In the genomic region with DNA sequence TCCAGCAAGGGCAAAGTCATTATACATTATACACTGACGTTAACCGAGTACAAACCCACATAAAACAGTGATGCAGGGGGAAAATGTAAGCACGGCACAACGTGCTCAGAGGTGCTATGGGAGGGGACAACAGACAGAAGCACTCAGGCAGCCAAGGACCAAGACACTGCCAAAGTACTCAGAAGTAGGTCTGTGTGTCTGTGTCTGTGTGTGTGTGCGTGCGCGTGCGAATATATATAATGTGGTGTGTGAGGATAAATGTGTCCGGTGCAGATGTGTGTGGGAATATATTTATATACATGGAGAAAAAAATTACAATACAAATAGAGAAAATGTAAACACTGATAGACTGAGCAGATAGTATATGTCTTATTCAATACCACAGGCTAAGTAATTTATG, we compare ENCODE assay signal across 29 mouse cellular contexts.
"Had no signal": no experiment of that assay in that cellular context is flagged by ENCODE, and none has a peak within 500 bp of the region (broad histone marks: within the 10 kb centered on the region; RNA-seq: fewer than 3 reads in every experiment).

No protein-coding gene starts in this region.

- DNase-seq: left cerebral cortex, postnatal 4 days; liver; liver, embryonic 13.5 days; liver, postnatal 0 days; lung, adult 18-20 months; lung, adult 2 months; lung, postnatal 4 days; midbrain, embryonic 14.5 days had no signal

- ATAC-seq: liver, embryonic 12.5 days; liver, postnatal 0 days; lung, postnatal 0 days; midbrain, embryonic 13.5 days; midbrain, embryonic 15.5 days; midbrain, embryonic 16.5 days had no signal

- H3K9ac ChIP-seq: limb, embryonic 12.5 days; limb, embryonic 13.5 days; limb, embryonic 15.5 days; liver, embryonic 12.5 days; liver, embryonic 13.5 days; liver, embryonic 14.5 days; liver, embryonic 15.5 days; liver, postnatal 0 days; midbrain, embryonic 12.5 days; midbrain, embryonic 13.5 days; midbrain, embryonic 15.5 days; neural tube, embryonic 12.5 days; neural tube, embryonic 13.5 days had no signal

- H3K9me3 ChIP-seq: limb, embryonic 10.5 days; limb, embryonic 12.5 days; limb, embryonic 13.5 days; limb, embryonic 15.5 days; liver, embryonic 12.5 days; liver, embryonic 13.5 days; liver, embryonic 15.5 days; megakaryocyte, embryonic 14.5 days; midbrain, embryonic 10.5 days; midbrain, embryonic 12.5 days; midbrain, embryonic 13.5 days; midbrain, embryonic 15.5 days; neural tube, embryonic 12.5 days; neural tube, embryonic 13.5 days had no signal

- H3K36me3 ChIP-seq: limb, embryonic 15.5 days; liver, embryonic 12.5 days; liver, embryonic 13.5 days; liver, embryonic 15.5 days; midbrain, embryonic 12.5 days; midbrain, embryonic 15.5 days; neural tube, embryonic 12.5 days; neural tube, embryonic 13.5 days had no signal

- H3K27me3 ChIP-seq: limb, embryonic 12.5 days; limb, embryonic 13.5 days; limb, embryonic 15.5 days; liver, embryonic 12.5 days; liver, embryonic 13.5 days; liver, embryonic 15.5 days; megakaryocyte, embryonic 14.5 days; midbrain, embryonic 12.5 days; midbrain, embryonic 13.5 days; midbrain, embryonic 15.5 days; neural tube, embryonic 12.5 days; neural tube, embryonic 13.5 days had no signal

- H3K4me3 ChIP-seq: left cerebral cortex, adult 2 months; limb, embryonic 10.5 days; limb, embryonic 12.5 days; limb, embryonic 13.5 days; limb, embryonic 15.5 days; liver, embryonic 12.5 days; liver, embryonic 13.5 days; liver, embryonic 15.5 days; megakaryocyte, embryonic 14.5 days; midbrain, embryonic 10.5 days; midbrain, embryonic 12.5 days; midbrain, embryonic 13.5 days; midbrain, embryonic 15.5 days; myocyte; neural tube, embryonic 12.5 days; neural tube, embryonic 13.5 days had no signal

- H3K4me2 ChIP-seq: limb, embryonic 12.5 days; limb, embryonic 13.5 days; limb, embryonic 15.5 days; liver, embryonic 11.5 days; liver, embryonic 12.5 days; liver, embryonic 13.5 days; liver, embryonic 15.5 days; midbrain, embryonic 11.5 days; midbrain, embryonic 12.5 days; midbrain, embryonic 13.5 days; midbrain, embryonic 15.5 days; neural tube, embryonic 12.5 days; neural tube, embryonic 13.5 days had no signal

- H3K27ac ChIP-seq: left cerebral cortex, adult 2 months; limb, embryonic 10.5 days; limb, embryonic 12.5 days; limb, embryonic 13.5 days; limb, embryonic 15.5 days; liver, embryonic 12.5 days; liver, embryonic 13.5 days; liver, embryonic 14.5 days; liver, embryonic 15.5 days; macrophage; midbrain, embryonic 10.5 days; midbrain, embryonic 12.5 days; midbrain, embryonic 13.5 days; midbrain, embryonic 15.5 days; neural tube, embryonic 12.5 days; neural tube, embryonic 13.5 days had no signal
